Mouse (Mus musculus) ES-CJ7 (cell line): ENCODE measurements around the gene Adh7.

ENCODE experiments used
- DNase-seq: peaks from one replicate; pipeline ENCODE4 v3.0.0; 2011; ENCODE audit warnings: low read depth, low spot score

The Adh7 gene

DNA sequence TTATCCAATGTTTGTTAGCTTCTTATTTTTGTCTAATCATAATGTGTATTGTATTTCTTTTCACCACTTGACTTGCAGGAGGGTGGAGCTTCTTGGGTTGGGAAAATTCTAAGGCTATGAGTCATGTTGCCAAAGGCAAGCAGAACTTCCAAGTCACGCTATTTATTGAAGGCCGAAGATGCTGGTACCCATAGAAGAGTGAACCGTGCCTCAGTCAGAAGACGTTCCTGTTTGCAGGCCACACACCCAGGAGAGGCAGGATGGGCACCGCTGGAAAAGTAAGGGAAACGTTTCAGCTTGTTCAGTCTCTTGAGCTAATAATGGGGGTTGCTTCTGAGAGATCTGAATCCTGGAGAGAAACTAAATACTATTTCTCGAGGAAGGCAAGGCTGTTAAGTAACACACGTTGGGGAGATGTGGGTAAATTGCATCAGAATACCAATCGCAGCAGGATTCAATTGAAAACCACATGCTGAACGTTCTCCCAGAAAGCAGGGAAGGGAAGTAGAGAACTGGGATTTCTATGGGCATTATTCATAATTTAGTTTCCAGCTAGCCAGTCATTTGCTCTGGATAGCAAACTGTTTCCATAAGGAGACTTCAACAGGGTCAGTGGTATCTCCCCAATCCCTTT, at the start of gene Adh7:
Gene Adh7 (plus strand): TSS at position 130 of the 634 bp plus-strand sequence.
- no peak for DNase-seq

GRCm38 (mm10) chr3:138173291-138173690, 44.3 kb upstream of the Adh7 start:
- DNase-seq, result peak; percentile 45

DNA sequence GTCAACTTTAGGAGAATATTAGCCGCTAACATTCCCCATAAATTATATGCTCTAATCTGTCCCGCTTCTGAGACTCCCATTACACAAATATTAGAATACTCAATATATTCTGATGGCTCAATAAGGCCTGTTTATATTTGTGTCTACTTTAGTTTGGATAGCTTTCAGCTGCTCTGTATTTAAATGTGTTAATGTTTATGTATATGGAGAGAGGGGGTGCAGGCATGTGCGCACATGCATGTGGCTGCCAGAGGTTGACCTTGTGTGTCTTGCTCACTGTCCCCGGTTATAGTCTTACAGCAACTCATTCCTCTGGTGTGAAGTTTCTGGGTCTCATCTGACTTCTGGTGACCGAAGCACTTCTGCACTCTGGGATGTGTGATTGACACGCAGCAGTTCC, 42.0 kb upstream of the Adh7 start:
- DNase-seq, result no peak

DNA sequence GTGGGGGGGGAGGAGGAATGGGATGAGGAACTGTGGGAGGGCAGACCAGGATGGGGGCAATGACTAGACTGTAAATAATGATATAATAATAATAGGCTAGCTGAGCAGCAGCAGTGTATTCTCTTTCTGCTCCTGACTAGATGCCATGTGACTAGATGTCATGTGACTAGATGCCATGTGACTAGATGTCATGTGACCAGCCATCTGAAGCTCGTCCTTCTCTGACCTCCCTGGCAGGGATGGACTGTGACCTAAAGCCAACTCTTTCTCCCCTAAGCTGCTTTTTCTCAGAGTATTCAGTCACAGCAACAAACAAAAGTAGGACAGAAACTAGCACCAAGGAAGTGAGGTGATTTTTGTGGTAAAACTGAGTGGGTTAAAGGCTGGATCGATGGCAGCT, 35.5 kb upstream of the Adh7 start:
- no peak for DNase-seq

- no peak for DNase-seq
Observed at GRCm38 (mm10) chr3:138183371-138183770, 34.2 kb upstream of the Adh7 start.

DNA sequence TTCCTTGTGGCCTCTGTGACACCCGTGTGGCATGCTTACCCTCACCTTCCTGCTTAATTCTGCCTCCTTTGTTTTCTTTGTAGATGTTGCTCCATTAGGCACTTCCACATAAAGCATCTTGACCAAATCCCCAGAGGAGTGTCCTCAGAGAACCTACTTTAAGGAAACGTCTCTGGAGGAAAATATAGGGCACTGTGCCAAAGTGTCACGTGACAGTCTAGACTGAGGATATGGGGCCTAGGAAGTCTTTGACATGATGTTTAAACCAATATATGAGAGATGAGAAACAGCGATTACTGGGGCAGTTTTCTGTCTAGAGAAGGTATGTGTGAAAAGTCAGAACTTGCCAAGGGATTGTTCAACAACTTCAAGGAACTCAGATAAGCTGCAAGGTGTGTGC, 32.3 kb upstream of the Adh7 start:
- DNase-seq, result no peak

DNA sequence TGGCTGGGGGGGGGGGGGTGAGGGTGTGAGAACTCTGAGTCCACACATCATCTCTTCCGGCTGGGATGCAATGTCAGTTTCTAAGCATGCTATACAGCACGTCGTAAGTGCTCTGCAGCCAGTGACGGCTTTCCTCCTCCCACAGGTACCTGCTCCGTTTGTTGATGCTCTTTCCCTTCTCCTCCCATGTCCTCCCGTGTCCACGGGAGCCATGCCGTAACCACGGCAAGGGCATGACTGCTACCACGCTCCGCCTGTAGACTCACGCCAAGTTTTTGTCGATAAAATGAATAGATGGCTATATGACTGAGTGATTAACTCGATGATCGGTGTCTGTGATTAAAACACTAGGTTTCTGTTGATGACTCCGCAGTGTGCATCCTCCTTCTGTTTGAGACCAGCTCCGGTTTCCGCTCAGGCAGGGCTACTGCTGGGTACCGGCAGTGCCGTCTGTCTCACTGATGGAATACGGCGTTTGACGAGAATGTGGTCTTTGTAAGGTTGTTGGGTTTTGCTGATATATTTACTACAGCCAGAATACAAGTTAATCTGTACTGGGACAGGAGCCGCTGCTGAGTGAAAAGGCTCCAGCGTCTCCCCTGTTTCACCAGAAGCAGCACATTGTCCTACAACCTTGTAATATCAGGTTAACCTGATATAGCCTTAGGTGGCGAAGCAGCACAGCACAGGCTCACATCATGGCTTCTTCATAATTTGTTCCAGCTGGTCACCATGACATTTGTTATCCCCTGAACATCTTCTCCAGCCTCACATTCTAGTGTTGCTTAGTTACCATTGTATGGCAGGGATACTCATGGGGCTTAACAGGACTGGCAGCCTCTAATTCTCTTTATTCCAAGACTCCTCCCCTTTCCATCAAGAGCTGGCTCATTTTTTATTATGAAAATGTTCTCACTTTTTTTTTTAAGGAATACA, 31.3 kb upstream of the Adh7 start:
- DNase-seq, result no peak

GRCm38 (mm10) chr3:138192260-138192659, 25.3 kb upstream of the Adh7 start:
- DNase-seq, result no peak

DNA sequence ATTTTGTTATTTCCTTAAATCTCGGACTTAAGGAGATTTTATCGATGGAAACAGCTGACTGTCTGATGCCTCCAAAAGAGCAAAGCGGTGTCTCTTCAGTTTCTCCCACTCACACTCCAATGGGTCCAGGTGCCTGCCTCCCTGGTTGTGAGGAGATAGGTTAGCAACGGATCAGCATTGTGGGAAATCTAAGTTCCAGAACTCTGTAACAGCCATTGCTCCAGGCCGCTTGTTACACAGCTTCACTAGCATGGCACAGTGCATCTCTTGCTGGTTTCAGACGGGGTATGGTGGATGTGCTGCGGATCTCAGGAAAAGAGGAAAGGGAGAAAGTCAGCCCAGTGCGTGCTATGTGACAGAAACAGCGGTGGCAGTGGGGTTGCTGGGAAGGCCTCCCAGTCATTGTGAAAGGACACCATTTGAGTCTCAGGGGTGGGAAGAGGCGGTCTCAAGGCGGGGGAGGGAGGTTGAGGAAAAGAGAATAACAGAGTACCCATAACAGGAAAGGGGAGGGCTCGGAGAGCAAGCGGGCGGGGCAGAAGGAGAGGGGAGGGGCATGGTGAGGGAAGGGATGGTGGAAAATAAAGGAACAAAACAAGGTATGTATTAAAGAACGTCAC, 23.8 kb upstream of the Adh7 start, which contains the start of gene 4930579F01Rik:
Gene 4930579F01Rik (minus strand): TSS at position 143 of the 620 bp plus-strand sequence.
- DNase-seq, result peak; percentile 45

- no peak for DNase-seq
Observed at GRCm38 (mm10) chr3:138197093-138197492, 20.5 kb upstream of the Adh7 start.

- DNase-seq, result no peak
Observed at GRCm38 (mm10) chr3:138197556-138197955, 20.0 kb upstream of the Adh7 start.

GRCm38 (mm10) chr3:138197973-138198721, 19.4 kb upstream of the Adh7 start:
- DNase-seq, result peak; percentile 88

GRCm38 (mm10) chr3:138198722-138199068, 18.9 kb upstream of the Adh7 start:
- no peak for DNase-seq

DNA sequence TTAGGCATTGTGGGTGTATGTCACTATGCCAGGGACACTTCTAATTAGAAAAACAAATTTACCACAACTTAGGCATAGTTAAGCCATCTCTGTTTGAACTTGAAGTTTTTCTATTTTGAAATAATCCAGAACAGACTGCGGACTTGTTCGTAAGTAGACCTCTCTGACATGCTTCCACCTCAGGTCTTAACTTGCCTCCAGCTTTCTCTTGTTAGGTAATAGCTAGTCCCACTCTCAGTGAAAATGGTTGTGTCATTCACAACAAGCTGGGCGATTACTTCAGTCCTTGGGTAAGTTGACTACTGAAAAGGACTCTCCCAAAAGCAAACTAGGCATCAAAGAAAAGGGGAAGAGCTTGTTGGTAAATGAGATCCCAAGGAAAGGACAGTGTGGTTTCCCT, 8.7 kb upstream of the Adh7 start:
- DNase-seq, result no peak

GRCm38 (mm10) chr3:138210432-138211075, 7.0 kb upstream of the Adh7 start:
- no peak for DNase-seq

- no peak for DNase-seq
Observed at GRCm38 (mm10) chr3:138212431-138212951, 5.1 kb upstream of the Adh7 start.

GRCm38 (mm10) chr3:138215395-138215989, 2.1 kb upstream of the Adh7 start:
- DNase-seq, result peak; percentile 40

DNA sequence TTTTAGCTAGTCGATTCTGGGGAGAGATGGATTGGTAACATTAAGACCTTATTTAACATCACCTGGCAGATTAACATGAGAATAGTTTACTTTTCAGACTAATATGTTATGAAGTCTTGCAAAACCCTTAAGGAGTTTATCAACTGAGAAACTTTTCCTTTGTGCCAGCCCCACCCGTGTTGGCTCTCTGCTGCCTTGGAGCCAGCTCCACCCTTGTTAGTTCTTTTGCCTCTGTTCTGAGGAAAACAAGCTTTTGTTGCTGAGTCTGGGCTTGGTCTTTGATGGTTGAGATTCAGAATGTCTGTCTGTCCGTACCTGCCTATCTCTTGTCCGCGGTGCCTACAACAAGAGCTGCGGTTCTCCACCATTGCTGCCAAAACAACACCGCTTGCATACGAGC, 1.5 kb upstream of the Adh7 start:
- DNase-seq, result no peak

- no peak for DNase-seq
Observed at GRCm38 (mm10) chr3:138221116-138221515, 3.6 kb downstream of the Adh7 start.

DNA sequence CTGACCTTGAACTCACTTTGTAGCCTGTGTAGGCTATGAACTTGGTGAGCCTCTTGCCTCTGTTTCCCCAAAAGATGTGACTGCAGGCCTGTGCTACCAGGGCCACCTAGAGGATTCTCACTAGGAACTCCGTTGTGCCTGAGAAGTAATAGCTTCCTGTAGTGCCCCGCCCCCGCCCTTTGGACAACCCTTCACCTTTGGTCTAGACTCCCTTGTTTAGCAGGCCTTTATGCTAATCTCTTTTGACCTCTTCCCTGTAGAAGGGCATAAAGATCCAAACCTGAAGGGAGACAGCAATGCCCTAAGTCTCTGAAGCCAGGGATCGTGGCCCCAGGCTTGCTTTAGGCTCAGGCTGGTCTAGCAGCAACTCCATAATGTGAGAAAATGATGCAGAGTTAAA, 5.0 kb downstream of the Adh7 start:
- peak; percentile 54 for DNase-seq

DNA sequence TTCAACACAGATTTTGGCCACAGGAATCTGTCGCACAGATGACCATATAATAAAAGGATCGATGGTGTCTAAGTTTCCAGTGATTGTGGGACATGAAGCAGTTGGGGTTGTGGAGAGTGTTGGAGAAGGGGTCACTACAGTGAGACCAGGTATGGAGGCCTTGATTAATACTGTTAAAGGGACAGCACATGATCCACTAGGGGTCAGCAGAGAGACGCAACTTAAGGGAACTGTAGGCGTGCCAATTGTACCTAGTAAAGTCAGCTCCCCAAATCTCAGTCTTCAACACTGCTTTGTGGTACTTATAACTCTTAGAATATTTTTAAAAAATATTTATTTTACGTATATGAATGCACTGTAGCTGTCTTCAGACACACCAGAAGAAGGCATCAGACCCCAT, 5.4 kb downstream of the Adh7 start:
- peak; percentile 82 for DNase-seq
